Mouse (Mus musculus) limb, embryonic 13.5 days (tissue): ENCODE results near the gene Mtus2. TPM values are rescaled to one million over a fixed set of nuclear protein-coding genes. Genes with fewer than 3 reads are reported as not detected.

Source experiments
- ATAC-seq: fragments of 200-750 bp; cut with Nextera tagmentation; 2 replicates; pipeline ENCODE4 v1.8.0; 2017; ENCODE audit warnings: low read depth, moderate number of reproducible peaks, moderate TSS enrichment; ENCODE audit not compliant: low FRiP score
- H3K27ac ChIP-seq: fragments of 300-500 bp; sonication (generic); 2 replicates; pipeline ENCODE4 v1.5.1; 2015; ENCODE audit warnings: inconsistent platforms, mild to moderate bottlenecking, moderate library complexity
- H3K27me3 ChIP-seq: fragments of 300-500 bp; sonication (generic); 2 replicates; pipeline ENCODE4 v1.6.1; 2015; ENCODE audit warnings: mild to moderate bottlenecking, inconsistent platforms
- H3K36me3 ChIP-seq: fragments of 300-500 bp; sonication (generic); 2 replicates; pipeline ENCODE4 v1.6.1; 2015; ENCODE audit warnings: inconsistent platforms, mild to moderate bottlenecking, moderate library complexity
- H3K4me1 ChIP-seq: fragments of 300-500 bp; sonication (generic); 2 replicates; pipeline ENCODE4 v1.6.1; 2015; ENCODE audit warnings: inconsistent platforms
- H3K4me2 ChIP-seq: fragments of 300-500 bp; sonication (generic); replicated peaks from 2 replicates; pipeline ENCODE4 v1.6.1; 2015; ENCODE audit warnings: inconsistent platforms, mild to moderate bottlenecking, moderate library complexity
- H3K4me3 ChIP-seq: fragments of 300-500 bp; sonication (generic); 2 replicates; pipeline ENCODE4 v1.5.1; 2015; ENCODE audit warnings: moderate library complexity, mild to moderate bottlenecking, inconsistent platforms
- H3K9ac ChIP-seq: fragments of 300-500 bp; sonication (generic); 2 replicates; pipeline ENCODE4 v1.6.1; 2015; ENCODE audit warnings: mild to moderate bottlenecking, inconsistent platforms
- H3K9me3 ChIP-seq: fragments of 300-500 bp; sonication (generic); 2 replicates; pipeline ENCODE4 v1.6.1; 2016; ENCODE audit warnings: inconsistent platforms
- WGBS: fragments of 180-500 bp; shearing (Covaris S2); methylation state at CpG from one replicate; pipeline ENCODE4 v1.1.7; 2015; 5-methylcytosine and 5-hydroxymethylcytosine counted together
- polyA plus RNA-seq: library from polyadenylated mRNA; unstranded; fragments of >200 nt; fragmentation: Nextera tagmentation; extraction: Ambion mirVana; gene quantifications from 2 replicates; pipeline ENCODE4 v1.2.1, GENCODE M21; 2015

Gene Mtus2
- polyA plus RNA-seq, 1 experiment from 2014 or later, result 7.0 TPM

DNA sequence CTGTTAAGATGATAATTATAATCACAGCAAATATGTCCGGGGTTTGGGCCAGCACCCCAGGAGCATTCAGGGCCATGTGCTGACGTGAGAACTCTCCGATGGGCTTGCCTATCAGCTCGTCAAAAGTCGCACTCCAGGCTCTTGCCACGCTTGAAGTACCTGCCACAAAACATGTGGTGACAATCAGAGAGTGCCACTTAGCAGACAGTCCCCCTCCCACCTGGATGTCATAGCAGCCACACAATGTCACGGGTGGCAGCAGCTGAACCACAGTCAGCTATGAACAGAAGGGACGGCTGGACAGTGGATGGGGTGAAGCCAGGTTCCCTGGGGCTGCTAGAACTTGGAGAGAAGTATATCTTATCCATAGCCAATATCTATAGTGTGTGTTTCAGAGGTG, 391.0 kb downstream of the Mtus2 start:
- Histone ChIP-seq H3K27me3 (no peaks in the 10 kb centered on the region), H3K36me3 (peaks cover 7% of the 10 kb centered on the region; the same call in 1 of the 2 replicates), H3K4me2 (no peak overlapping the region), H3K4me3 (no peak overlapping the region), H3K4me1 (peaks cover 29% of the 10 kb centered on the region), H3K9me3 (no peaks in the 10 kb centered on the region), H3K27ac (no peak overlapping the region), H3K9ac (no peak overlapping the region)
- WGBS, result 60% methylated on average over 8 of the region's 8 CpGs
- no peak for ATAC-seq

DNA sequence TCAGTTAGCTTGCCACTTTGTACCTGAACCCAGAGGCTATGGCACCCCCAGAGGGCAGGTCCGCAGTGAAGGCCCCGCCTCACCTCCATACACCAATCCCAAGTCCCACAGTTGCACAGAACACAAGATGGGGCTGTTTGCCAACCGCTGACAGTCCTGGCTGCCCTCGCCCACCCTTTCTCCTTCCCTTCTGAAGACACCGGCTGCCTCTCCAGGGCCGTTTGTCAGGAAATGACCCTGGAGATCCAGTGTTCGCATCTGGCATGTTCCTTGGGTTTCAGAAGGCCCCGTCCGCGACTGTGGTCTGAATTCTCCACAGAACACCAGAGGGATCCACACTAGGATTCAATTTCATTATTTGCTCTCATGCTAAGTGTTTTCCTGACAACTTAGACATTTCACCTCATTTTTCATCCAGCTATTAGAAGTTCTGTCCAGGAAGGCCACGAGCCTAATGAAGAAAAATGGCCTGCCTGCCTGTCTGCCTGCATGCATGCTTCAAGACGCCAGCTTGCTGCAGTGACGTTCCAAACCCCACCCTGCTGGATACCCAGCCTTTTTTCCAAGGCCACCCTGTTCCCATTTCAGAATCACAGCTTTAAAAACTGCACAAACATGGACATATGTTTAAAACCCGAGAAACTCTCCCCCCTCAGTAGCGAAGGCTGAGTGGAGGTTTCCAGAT, 392.3 kb downstream of the Mtus2 start:
- Histone ChIP-seq H3K4me3 (no peak overlapping the region), H3K36me3 (peaks cover 7% of the 10 kb centered on the region; the same call in 1 of the 2 replicates), H3K27me3 (no peaks in the 10 kb centered on the region), H3K27ac (0 out of 2 replicates have a peak overlapping the region, but pooled peaks have one; percentile 15), H3K4me2 (no peak overlapping the region), H3K4me1 (peaks cover 32% of the 10 kb centered on the region), H3K9ac (no peak overlapping the region), H3K9me3 (no peaks in the 10 kb centered on the region)
- WGBS, result 42% methylated on average over 15 of the region's 15 CpGs
- ATAC-seq, result no peak

- Histone ChIP-seq H3K4me3 (no peak overlapping the region), H3K36me3 (0 out of 2 replicates have a peak, but pooled peaks cover 10% of the 10 kb centered on the region), H3K9ac (no peak overlapping the region), H3K9me3 (no peaks in the 10 kb centered on the region), H3K4me1 (peaks cover 27% of the 10 kb centered on the region), H3K27ac (no peak overlapping the region), H3K27me3 (no peaks in the 10 kb centered on the region), H3K4me2 (no peak overlapping the region)
- 66% methylated on average over 16 of the region's 16 CpGs for WGBS
- ATAC-seq, result no peak
These were observed 396.3 kb downstream of the Mtus2 start for GRCm38 (mm10) chr5:148353429-148353828.

GRCm38 (mm10) chr5:148354536-148354935, 397.4 kb downstream of the Mtus2 start:
- Histone ChIP-seq H3K9me3 (no peaks in the 10 kb centered on the region), H3K36me3 (0 out of 2 replicates have a peak, but pooled peaks cover 10% of the 10 kb centered on the region), H3K9ac (no peak overlapping the region), H3K4me2 (no peak overlapping the region), H3K4me3 (no peak overlapping the region), H3K27ac (no peak overlapping the region), H3K27me3 (no peaks in the 10 kb centered on the region), H3K4me1 (peaks cover 21% of the 10 kb centered on the region)
- WGBS, result 44% methylated on average over 8 of the region's 8 CpGs
- no peak for ATAC-seq

DNA sequence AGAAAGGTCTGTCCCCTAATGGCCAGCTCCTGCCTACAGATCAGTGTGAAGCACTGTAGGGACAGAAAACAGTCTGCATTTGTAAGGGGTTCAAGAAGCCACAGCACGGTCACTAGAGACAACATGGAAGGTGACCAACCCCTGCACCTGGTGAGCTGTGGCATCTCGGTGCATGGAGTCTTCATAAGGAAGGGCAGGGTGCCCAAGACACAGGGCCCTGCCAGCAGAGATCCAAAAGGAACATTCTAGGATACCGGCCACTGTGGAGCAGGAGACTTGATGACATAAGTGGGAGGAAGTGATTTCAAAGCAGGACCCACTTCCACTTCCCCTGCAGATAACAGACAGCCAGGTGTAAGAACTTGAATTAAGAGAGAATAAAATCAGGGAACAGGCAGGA, 398.7 kb downstream of the Mtus2 start:
- no peak for ATAC-seq
- WGBS, result 87% methylated on average over 3 of the region's 3 CpGs

DNA sequence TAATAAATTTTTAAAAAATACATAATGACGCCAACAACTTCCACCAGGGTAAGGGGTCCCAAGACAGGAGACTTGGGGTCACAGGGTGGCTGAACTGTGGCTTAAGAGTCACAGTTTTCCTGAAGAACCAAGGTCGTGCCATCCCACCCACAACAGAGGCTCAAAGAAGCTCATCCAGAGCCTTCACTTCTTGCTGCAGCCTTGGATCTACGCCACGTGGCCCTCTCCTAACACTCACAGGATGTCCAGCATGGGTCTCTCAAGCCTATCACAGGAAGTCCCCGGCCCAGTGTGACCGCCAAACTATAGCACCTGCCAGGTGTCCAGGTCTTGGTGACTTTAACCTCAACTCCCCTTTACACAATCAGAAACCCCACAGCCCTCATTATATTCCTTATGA, 400.0 kb downstream of the Mtus2 start:
- 92% methylated on average over 6 of the region's 6 CpGs for WGBS
- no peak for ATAC-seq
- H3K36me3 ChIP-seq, result 0 out of 2 replicates have a peak, but pooled peaks cover 8% of the 10 kb centered on the region

More for the DNA sequence above, 398.7 kb downstream of the Mtus2 start:
- no peak overlapping the region for H3K27ac ChIP-seq
- H3K4me3 ChIP-seq, result no peak overlapping the region
- H3K27me3 ChIP-seq, result no peaks in the 10 kb centered on the region
- H3K9ac ChIP-seq, result no peak overlapping the region
- no peak overlapping the region for H3K4me2 ChIP-seq
- H3K9me3 ChIP-seq, result no peaks in the 10 kb centered on the region
- H3K4me1 ChIP-seq, result peaks cover 14% of the 10 kb centered on the region
- 0 out of 2 replicates have a peak, but pooled peaks cover 10% of the 10 kb centered on the region for H3K36me3 ChIP-seq

GRCm38 (mm10) chr5:148359131-148359530, 402.0 kb downstream of the Mtus2 start:
- Histone ChIP-seq H3K9ac (no peak overlapping the region), H3K4me1 (peaks cover 25% of the 10 kb centered on the region), H3K36me3 (0 out of 2 replicates have a peak, but pooled peaks cover 7% of the 10 kb centered on the region), H3K27ac (no peak overlapping the region), H3K9me3 (no peaks in the 10 kb centered on the region), H3K4me2 (no peak overlapping the region), H3K4me3 (no peak overlapping the region), H3K27me3 (no peaks in the 10 kb centered on the region)
- WGBS, result 91% methylated on average over 11 of the region's 11 CpGs
- no peak for ATAC-seq

More for the DNA sequence above, 400.0 kb downstream of the Mtus2 start:
- no peaks in the 10 kb centered on the region for H3K9me3 ChIP-seq
- no peak overlapping the region for H3K27ac ChIP-seq
- H3K4me1 ChIP-seq, result peaks cover 24% of the 10 kb centered on the region
- H3K9ac ChIP-seq, result no peak overlapping the region
- no peaks in the 10 kb centered on the region for H3K27me3 ChIP-seq
- no peak overlapping the region for H3K4me3 ChIP-seq
- no peak overlapping the region for H3K4me2 ChIP-seq

GRCm38 (mm10) chr5:148360922-148361758, 404.0 kb downstream of the Mtus2 start:
- Histone ChIP-seq H3K36me3 (0 out of 2 replicates have a peak, but pooled peaks cover 7% of the 10 kb centered on the region), H3K27ac (no peak overlapping the region), H3K9ac (no peak overlapping the region), H3K4me3 (no peak overlapping the region), H3K9me3 (no peaks in the 10 kb centered on the region), H3K4me1 (peaks cover 19% of the 10 kb centered on the region), H3K4me2 (no peak overlapping the region), H3K27me3 (no peaks in the 10 kb centered on the region)
- no peak for ATAC-seq
- WGBS, result 57% methylated on average over 16 of the region's 16 CpGs

GRCm38 (mm10) chr5:148361759-148362010, 404.6 kb downstream of the Mtus2 start:
- no peak overlapping the region for H3K4me3 ChIP-seq
- H3K4me1 ChIP-seq, result peaks cover 23% of the 10 kb centered on the region
- no peaks in the 10 kb centered on the region for H3K27me3 ChIP-seq
- ATAC-seq, result no peak
- H3K9me3 ChIP-seq, result no peaks in the 10 kb centered on the region
- no peak overlapping the region for H3K9ac ChIP-seq
- 0 out of 2 replicates have a peak, but pooled peaks cover 7% of the 10 kb centered on the region for H3K36me3 ChIP-seq
- H3K4me2 ChIP-seq, result no peak overlapping the region
- no peak overlapping the region for H3K27ac ChIP-seq
- 28% methylated on average over 3 of the region's 3 CpGs for WGBS

GRCm38 (mm10) chr5:148362296-148362695, 405.2 kb downstream of the Mtus2 start:
- Histone ChIP-seq H3K9ac (no peak overlapping the region), H3K27ac (no peak overlapping the region), H3K9me3 (no peaks in the 10 kb centered on the region), H3K27me3 (no peaks in the 10 kb centered on the region), H3K4me2 (no peak overlapping the region), H3K4me3 (no peak overlapping the region), H3K36me3 (0 out of 2 replicates have a peak, but pooled peaks cover 3% of the 10 kb centered on the region), H3K4me1 (peaks cover 24% of the 10 kb centered on the region)
- no peak for ATAC-seq
- WGBS, result 93% methylated on average over 7 of the region's 7 CpGs

DNA sequence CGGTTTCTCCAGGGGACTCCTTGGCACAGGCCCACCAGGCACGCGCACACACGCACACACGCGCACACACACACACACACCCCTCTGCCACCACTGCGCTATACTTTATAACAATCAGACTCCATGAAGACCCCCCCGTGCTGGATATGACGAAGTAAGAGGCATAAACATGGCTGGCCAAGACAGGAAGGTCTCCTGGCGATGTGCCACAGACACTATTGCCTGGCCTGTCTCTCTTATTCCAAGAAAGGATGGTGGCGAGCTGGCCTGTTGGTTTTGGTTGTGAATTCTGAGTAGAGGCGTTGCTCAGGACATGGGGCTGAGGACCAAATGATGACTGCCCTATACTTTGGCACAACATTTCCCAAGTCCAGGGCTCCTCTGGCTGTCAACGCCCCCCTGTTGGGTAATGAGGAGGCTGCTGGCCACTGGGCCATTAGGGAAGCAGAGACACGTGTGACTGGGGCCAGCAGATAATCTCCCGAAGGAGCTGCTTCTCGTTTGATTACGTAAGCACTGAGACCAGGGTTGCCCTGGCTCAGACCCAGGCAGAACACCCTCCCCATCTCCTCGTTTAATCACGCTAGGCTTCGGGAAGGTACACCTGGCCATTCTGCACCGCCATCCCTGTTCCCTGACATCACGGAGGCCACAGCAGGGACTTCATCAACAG, 406.5 kb downstream of the Mtus2 start:
- H3K9me3 ChIP-seq, result no peaks in the 10 kb centered on the region

More for the DNA sequence above, 406.5 kb downstream of the Mtus2 start:
- WGBS, result 75% methylated on average over 22 of the region's 22 CpGs
- Histone ChIP-seq H3K9ac (no peak overlapping the region), H3K4me3 (no peak overlapping the region), H3K4me2 (no peak overlapping the region), H3K27me3 (no peaks in the 10 kb centered on the region), H3K36me3 (no peaks in the 10 kb centered on the region), H3K27ac (no peak overlapping the region), H3K4me1 (peaks cover 24% of the 10 kb centered on the region)
- no peak for ATAC-seq
